Mouse (Mus musculus): ENCODE results near the gene 1700006A11Rik. TPM values are rescaled to one million over a fixed set of nuclear protein-coding genes. Genes with fewer than 3 reads are reported as not detected.
"Not testable (repeated sequence)": the region's sequence is repeated elsewhere in the genome, so short reads cannot be mapped to it uniquely, and the experiment has no call there.

Gene 1700006A11Rik
- not detected in 2 replicates for polyA plus RNA-seq (2014; fragmentation: Nextera tagmentation; extraction: Ambion mirVana)

DNA sequence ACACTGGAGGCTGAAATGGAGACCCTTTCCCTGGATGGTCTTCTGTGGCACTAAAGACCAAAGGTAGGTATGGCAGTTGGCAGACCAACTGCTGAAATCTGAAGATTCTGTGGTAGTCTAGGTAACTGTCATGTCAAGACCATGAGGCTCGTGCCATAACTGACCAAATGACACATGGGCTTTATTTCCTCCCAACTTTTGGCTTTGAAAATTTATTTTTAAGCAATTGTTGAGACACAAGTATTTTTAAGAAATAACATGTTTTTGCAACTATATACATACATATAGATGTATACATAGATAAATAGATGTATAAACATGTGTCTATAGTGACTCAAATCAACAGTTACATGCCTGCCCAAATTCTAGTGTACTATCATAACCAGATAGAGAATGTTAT lies at the start of gene 1700006A11Rik:
Gene 1700006A11Rik, minus strand, starts transcription at position 101 of the 400 bp plus-strand sequence.
- Histone ChIP-seq H3K4me3 (ENCODE audit: low read depth, low read length) (no peak within 1 kb of the TSS), H3K27ac (ENCODE audit: low read depth, low read length) (no peak within 1 kb of the TSS), H3K4me2 (ENCODE audit: low read depth) (no peak within 1 kb of the TSS), H3K9ac (ENCODE audit: low read length) (no peak within 1 kb of the TSS), H3K27me3 (ENCODE audit: control insufficient read depth, insufficient read depth, low read length) (no peaks in the 10 kb centered on the region), H3K36me3 (ENCODE audit: control insufficient read depth, insufficient read depth, low read length) (no peaks in the 10 kb centered on the region), H3K4me1 (ENCODE audit: control insufficient read depth, insufficient read depth, low read length) (no peaks in the 10 kb centered on the region), H3K9me3 (ENCODE audit: control insufficient read depth, low read length) (no peaks in the 10 kb centered on the region)
- ATAC-seq (ENCODE audit: insufficient read depth, low FRiP score, low TSS enrichment) (no peak), DNase-seq (ENCODE audit: low spot score) (no peak)
- 87% methylated on average over 1 of the region's 1 CpGs for WGBS

DNA sequence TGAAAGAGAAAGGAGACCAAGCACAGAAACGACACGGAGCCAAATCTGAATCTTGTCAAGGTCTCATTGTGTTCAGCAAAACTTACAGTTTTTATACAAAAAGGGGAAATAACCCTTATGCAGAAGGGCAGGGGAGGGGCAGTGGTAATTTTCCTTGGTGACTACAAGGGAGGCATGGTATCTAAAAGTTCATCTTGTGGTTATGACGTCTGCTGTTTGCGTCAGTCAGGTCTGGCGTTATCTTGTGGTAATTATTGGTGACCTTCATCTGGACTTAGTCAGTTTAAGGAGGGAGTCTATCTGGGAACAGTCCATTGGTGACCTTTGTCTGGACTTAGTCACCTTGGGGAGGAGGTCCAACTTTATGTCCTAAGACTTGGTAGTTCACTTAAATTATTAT lies 48.5 kb upstream of the 1700006A11Rik start:
- WGBS: 91% methylated on average over 5 of the region's 5 CpGs
- H3K9ac ChIP-seq (ENCODE audit: low read length); H3K4me3 ChIP-seq (ENCODE audit: low read depth, low read length); H3K4me2 ChIP-seq (ENCODE audit: low read depth); H3K27ac ChIP-seq (ENCODE audit: low read depth, low read length); ATAC-seq (ENCODE audit: insufficient read depth, low FRiP score, low TSS enrichment); DNase-seq (ENCODE audit: low spot score); H3K27me3 ChIP-seq (ENCODE audit: control insufficient read depth, insufficient read depth, low read length); H3K4me1 ChIP-seq (ENCODE audit: control insufficient read depth, insufficient read depth, low read length); H3K36me3 ChIP-seq (ENCODE audit: control insufficient read depth, insufficient read depth, low read length); H3K9me3 ChIP-seq (ENCODE audit: control insufficient read depth, low read length): not testable (repeated sequence)

DNA sequence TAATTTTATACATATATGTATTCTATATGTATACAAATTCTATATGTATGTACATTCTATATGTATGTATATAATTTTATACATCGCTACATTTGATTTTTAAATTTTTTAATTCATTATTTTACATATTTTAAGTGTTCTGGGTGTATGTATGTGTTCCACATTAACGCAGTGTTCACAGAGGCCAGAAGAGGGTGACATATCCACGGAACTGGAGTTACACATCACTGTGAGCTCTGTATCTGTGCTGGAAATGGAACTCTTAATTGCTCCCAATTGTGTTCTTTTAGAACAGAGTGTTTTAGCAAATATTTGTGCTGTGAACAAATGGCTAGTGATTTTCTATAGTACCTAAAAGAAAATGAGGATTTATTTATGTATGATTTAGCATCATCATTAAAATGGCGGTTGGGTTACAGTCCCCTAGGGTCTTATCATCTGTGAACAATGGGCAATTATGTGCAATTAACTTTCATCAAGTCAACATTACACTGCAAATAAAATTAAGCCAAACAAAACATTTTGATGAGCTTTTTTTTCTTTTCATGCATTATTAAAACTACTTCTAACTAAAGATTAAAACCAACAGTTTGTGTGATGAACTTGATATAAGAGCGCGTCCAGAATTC lies 40.4 kb upstream of the 1700006A11Rik start:
- H3K9ac ChIP-seq (ENCODE audit: low read length): no peak overlapping the region
- ATAC-seq (ENCODE audit: insufficient read depth, low FRiP score, low TSS enrichment) (no peak), DNase-seq (ENCODE audit: low spot score) (no peak)
- H3K36me3 ChIP-seq (ENCODE audit: control insufficient read depth, insufficient read depth, low read length): no peaks in the 10 kb centered on the region
- no peak overlapping the region for H3K4me3 ChIP-seq (ENCODE audit: low read depth, low read length)
- WGBS: 87% methylated on average over 6 of the region's 6 CpGs
- no peaks in the 10 kb centered on the region for H3K4me1 ChIP-seq (ENCODE audit: control insufficient read depth, insufficient read depth, low read length)
- no peak overlapping the region for H3K27ac ChIP-seq (ENCODE audit: low read depth, low read length)
- no peaks in the 10 kb centered on the region for H3K9me3 ChIP-seq (ENCODE audit: control insufficient read depth, low read length)
- no peaks in the 10 kb centered on the region for H3K27me3 ChIP-seq (ENCODE audit: control insufficient read depth, insufficient read depth, low read length)
- H3K4me2 ChIP-seq (ENCODE audit: low read depth): no peak overlapping the region

DNA sequence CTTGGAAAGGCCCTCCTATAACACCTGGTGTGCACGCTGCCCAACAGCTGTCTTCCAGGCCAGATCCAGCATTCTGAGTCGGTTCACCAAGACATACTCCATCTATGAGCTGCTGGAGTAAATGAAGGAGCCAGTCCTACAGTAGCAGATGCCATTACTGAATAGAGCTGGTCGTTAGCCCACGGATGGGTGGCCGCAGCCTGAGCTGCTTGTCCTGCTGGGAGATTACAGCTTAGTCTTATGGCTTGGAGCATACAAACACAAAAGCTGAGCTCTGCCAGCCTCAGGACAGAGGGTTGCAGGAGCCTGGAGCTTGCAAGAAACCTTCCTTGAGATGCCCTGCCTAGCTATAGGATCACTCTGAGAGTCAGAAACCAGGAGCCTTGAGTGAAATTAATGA lies 33.6 kb downstream of the 1700006A11Rik start:
- WGBS: 74% methylated on average over 5 of the region's 5 CpGs
- Histone ChIP-seq H3K27me3 (ENCODE audit: control insufficient read depth, insufficient read depth, low read length) (no peaks in the 10 kb centered on the region), H3K9ac (ENCODE audit: low read length) (no peak overlapping the region), H3K4me3 (ENCODE audit: low read depth, low read length) (no peak overlapping the region), H3K27ac (ENCODE audit: low read depth, low read length) (no peak overlapping the region), H3K4me1 (ENCODE audit: control insufficient read depth, insufficient read depth, low read length) (no peaks in the 10 kb centered on the region), H3K4me2 (ENCODE audit: low read depth) (no peak overlapping the region), H3K36me3 (ENCODE audit: control insufficient read depth, insufficient read depth, low read length) (no peaks in the 10 kb centered on the region), H3K9me3 (ENCODE audit: control insufficient read depth, low read length) (no peaks in the 10 kb centered on the region)
- DNase-seq (ENCODE audit: low spot score): no peak
- ATAC-seq (ENCODE audit: insufficient read depth, low FRiP score, low TSS enrichment): no peak

DNA sequence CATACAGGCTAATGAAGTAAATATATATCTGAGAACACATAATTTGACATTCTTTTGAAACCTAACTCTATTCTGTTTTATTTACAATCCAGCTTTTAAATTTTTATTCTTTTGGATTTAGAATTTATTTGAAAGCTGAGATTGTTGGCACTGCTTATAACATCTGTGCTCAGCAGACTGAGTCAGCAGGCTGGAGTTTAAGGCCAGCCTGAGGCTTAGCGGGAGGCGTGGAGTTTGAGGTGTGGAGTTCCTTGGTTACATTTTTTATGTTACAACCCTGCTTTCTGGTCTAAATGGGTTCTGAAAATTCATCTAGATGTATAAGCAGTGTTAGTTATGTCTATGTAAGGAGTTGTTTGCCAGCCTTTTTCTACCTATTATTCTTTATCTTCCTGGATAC lies 35.7 kb downstream of the 1700006A11Rik start:
- Histone ChIP-seq H3K27ac (ENCODE audit: low read depth, low read length) (no peak overlapping the region), H3K4me2 (ENCODE audit: low read depth) (no peak overlapping the region), H3K9ac (ENCODE audit: low read length) (no peak overlapping the region), H3K36me3 (ENCODE audit: control insufficient read depth, insufficient read depth, low read length) (no peaks in the 10 kb centered on the region), H3K9me3 (ENCODE audit: control insufficient read depth, low read length) (no peaks in the 10 kb centered on the region), H3K4me1 (ENCODE audit: control insufficient read depth, insufficient read depth, low read length) (no peaks in the 10 kb centered on the region), H3K27me3 (ENCODE audit: control insufficient read depth, insufficient read depth, low read length) (no peaks in the 10 kb centered on the region), H3K4me3 (ENCODE audit: low read depth, low read length) (no peak overlapping the region)
- no peak for ATAC-seq (ENCODE audit: insufficient read depth, low FRiP score, low TSS enrichment)
- no peak for DNase-seq (ENCODE audit: low spot score)
- 94% methylated on average over 2 of the region's 2 CpGs for WGBS

DNA sequence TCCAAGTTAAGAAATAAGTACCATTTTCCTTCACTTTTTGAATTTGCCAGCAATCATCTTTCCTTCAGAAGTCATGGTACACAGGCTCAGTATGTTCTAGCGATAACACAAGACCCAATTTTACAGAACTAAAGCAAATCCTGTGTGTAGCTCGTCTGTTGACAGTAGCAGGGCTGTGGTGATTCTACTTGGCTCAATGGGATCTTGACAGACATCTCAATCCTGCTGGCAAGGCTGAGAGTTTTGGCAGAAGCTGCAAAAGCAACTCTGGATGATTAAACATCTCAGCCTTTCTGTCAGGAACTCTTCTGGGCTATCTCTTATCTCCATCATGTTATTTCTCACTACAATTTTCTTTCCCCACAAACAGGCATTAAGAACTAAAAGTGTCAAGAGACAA lies 36.2 kb downstream of the 1700006A11Rik start:
- no peaks in the 10 kb centered on the region for H3K27me3 ChIP-seq (ENCODE audit: control insufficient read depth, insufficient read depth, low read length)
- DNase-seq (ENCODE audit: low spot score) (no peak), ATAC-seq (ENCODE audit: insufficient read depth, low FRiP score, low TSS enrichment) (no peak)
- no peak overlapping the region for H3K4me3 ChIP-seq (ENCODE audit: low read depth, low read length)
- no peak overlapping the region for H3K9ac ChIP-seq (ENCODE audit: low read length)
- H3K27ac ChIP-seq (ENCODE audit: low read depth, low read length): no peak overlapping the region
- H3K9me3 ChIP-seq (ENCODE audit: control insufficient read depth, low read length): no peaks in the 10 kb centered on the region
- H3K4me1 ChIP-seq (ENCODE audit: control insufficient read depth, insufficient read depth, low read length): no peaks in the 10 kb centered on the region
- 81% methylated on average over 2 of the region's 2 CpGs for WGBS
- no peaks in the 10 kb centered on the region for H3K36me3 ChIP-seq (ENCODE audit: control insufficient read depth, insufficient read depth, low read length)
- H3K4me2 ChIP-seq (ENCODE audit: low read depth): no peak overlapping the region

GRCm38 (mm10) chr3:124385377-124385776 lies 40.5 kb downstream of the 1700006A11Rik start:
- 90% methylated on average over 18 of the region's 18 CpGs for WGBS

DNA sequence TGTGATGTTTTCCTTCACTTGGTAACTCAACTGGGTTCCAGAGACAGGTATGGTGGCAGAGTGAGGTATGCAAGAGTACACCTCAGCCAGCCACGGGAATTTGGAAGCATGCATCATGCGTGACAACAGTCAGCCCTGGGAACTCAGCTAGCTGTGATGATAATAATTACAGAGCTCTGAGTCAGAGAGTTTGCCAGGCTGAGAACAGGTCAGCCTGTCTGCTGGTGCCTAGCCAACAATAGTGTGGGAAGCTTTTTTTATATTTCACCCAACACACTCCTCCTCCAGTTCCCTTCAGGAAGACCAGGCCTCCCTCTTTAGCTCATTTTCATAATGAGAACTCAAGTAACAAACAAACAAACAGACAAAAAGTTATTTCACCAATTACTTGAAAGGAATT lies 53.8 kb downstream of the 1700006A11Rik start:
- ATAC-seq (ENCODE audit: insufficient read depth, low FRiP score, low TSS enrichment) (no peak), DNase-seq (ENCODE audit: low spot score) (no peak)

More at GRCm38 (mm10) chr3:124385377-124385776, 40.5 kb downstream of the 1700006A11Rik start:
- H3K36me3 ChIP-seq (ENCODE audit: control insufficient read depth, insufficient read depth, low read length); H3K9me3 ChIP-seq (ENCODE audit: control insufficient read depth, low read length); DNase-seq (ENCODE audit: low spot score); H3K27ac ChIP-seq (ENCODE audit: low read depth, low read length); H3K4me2 ChIP-seq (ENCODE audit: low read depth); H3K4me1 ChIP-seq (ENCODE audit: control insufficient read depth, insufficient read depth, low read length); ATAC-seq (ENCODE audit: insufficient read depth, low FRiP score, low TSS enrichment); H3K27me3 ChIP-seq (ENCODE audit: control insufficient read depth, insufficient read depth, low read length); H3K9ac ChIP-seq (ENCODE audit: low read length); H3K4me3 ChIP-seq (ENCODE audit: low read depth, low read length): not testable (repeated sequence)

DNA sequence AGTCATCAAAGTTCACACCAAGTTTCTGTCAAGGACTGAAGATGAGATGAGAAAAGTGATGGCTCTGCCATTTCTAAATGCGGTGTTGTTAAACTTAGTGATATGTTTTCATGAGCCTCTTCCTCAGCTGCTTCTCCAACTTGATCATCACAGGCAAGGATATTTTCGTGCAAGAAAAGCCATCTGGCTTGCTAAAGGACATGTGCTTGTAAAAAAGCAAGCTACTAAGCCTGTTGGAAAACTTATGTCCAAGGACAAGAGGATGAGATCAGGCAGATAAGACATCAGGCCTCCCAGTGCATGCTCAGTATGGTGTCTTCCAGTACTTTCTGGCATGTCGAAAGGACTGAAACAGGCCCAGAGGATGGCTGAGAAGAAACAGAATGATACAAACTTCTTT lies 68.3 kb downstream of the 1700006A11Rik start:
- WGBS: 91% methylated on average over 3 of the region's 3 CpGs
- Histone ChIP-seq H3K9ac (ENCODE audit: low read length) (no peak overlapping the region), H3K4me1 (ENCODE audit: control insufficient read depth, insufficient read depth, low read length) (no peaks in the 10 kb centered on the region), H3K27me3 (ENCODE audit: control insufficient read depth, insufficient read depth, low read length) (no peaks in the 10 kb centered on the region), H3K4me2 (ENCODE audit: low read depth) (no peak overlapping the region), H3K27ac (ENCODE audit: low read depth, low read length) (no peak overlapping the region), H3K36me3 (ENCODE audit: control insufficient read depth, insufficient read depth, low read length) (no peaks in the 10 kb centered on the region), H3K9me3 (ENCODE audit: control insufficient read depth, low read length) (no peaks in the 10 kb centered on the region), H3K4me3 (ENCODE audit: low read depth, low read length) (no peak overlapping the region)
- ATAC-seq (ENCODE audit: insufficient read depth, low FRiP score, low TSS enrichment) (no peak), DNase-seq (ENCODE audit: low spot score) (no peak)

More for the DNA sequence above, 53.8 kb downstream of the 1700006A11Rik start:
- H3K27ac ChIP-seq (ENCODE audit: low read depth, low read length): no peak overlapping the region
- no peaks in the 10 kb centered on the region for H3K27me3 ChIP-seq (ENCODE audit: control insufficient read depth, insufficient read depth, low read length)
- WGBS: 88% methylated on average over 2 of the region's 2 CpGs
- H3K9me3 ChIP-seq (ENCODE audit: control insufficient read depth, low read length): no peaks in the 10 kb centered on the region
- no peaks in the 10 kb centered on the region for H3K36me3 ChIP-seq (ENCODE audit: control insufficient read depth, insufficient read depth, low read length)
- H3K4me3 ChIP-seq (ENCODE audit: low read depth, low read length): no peak overlapping the region
- no peak overlapping the region for H3K4me2 ChIP-seq (ENCODE audit: low read depth)
- H3K4me1 ChIP-seq (ENCODE audit: control insufficient read depth, insufficient read depth, low read length): no peaks in the 10 kb centered on the region
- H3K9ac ChIP-seq (ENCODE audit: low read length): no peak overlapping the region
